Mouse (Mus musculus): ENCODE measurements around the gene Gm40193.

- TF ChIP-seq CTCF (IDR thresholded peaks at IDR 0.05; ENCODE audit: insufficient read depth, low read depth, low read length) (no peak), POLR2A (IDR thresholded peaks at IDR 0.05; ENCODE audit: insufficient read depth, low read depth, low read length) (no peak)
Observed at GRCm38 (mm10) chr11:70563470-70564275, 30.9 kb upstream of the Gm40193 start.

Measured in olfactory bulb, adult 2 months (tissue).